Mouse (Mus musculus): ENCODE results near the gene Agk.

Gene Agk

GRCm38 (mm10) chr6:40432346-40433275, 107.6 kb downstream of the Agk start:
- CTCF ChIA-PET: interaction anchor here in 1 of 4 experiments (2.1 kb wide), 1 partner anchor 9 kb away, joined by 5 read pairs; no protein-coding TSS in a partner anchor
- POLR2A ChIA-PET: no interaction called here

GRCm38 (mm10) chr6:40434697-40435096, 109.7 kb downstream of the Agk start:
- POLR2A ChIA-PET: interaction anchor here (0.6 to 2.0 kb wide), 14 partner anchors 13 to 733 kb away, joined by 3 to 5 read pairs (median 4); partner anchors contain the start of genes Agk (in 1 of the 4) and Ssbp1 (in 1 of the 4)

GRCm38 (mm10) chr6:40435151-40436046, 110.4 kb downstream of the Agk start:
- CTCF ChIA-PET: interaction anchor here in 3 of 4 experiments (0.6 to 2.8 kb wide), 7 partner anchors 8 to 631 kb away, joined by 4 to 16 read pairs (median 7); no protein-coding TSS in a partner anchor
- POLR2A ChIA-PET: interaction anchor here (0.6 to 2.0 kb wide), 26 partner anchors 8 to 733 kb away, joined by 3 to 7 read pairs (median 4); partner anchors contain the start of genes Agk (in 1 of the 4) and Ssbp1 (in 1 of the 4)

More at GRCm38 (mm10) chr6:40434697-40435096, 109.7 kb downstream of the Agk start:
- CTCF ChIA-PET: interaction anchor here in 3 of 4 experiments (0.9 to 2.8 kb wide), 6 partner anchors 8 to 31 kb away, joined by 3 to 16 read pairs (median 4); no protein-coding TSS in a partner anchor

GRCm38 (mm10) chr6:40436047-40436483, 111.1 kb downstream of the Agk start, which contains the start of gene E330009J07Rik:
Gene E330009J07Rik (minus strand): TSS chr6:40436135.
- CTCF ChIA-PET: interaction anchor here in 3 of 4 experiments (0.6 to 2.8 kb wide), 5 partner anchors 13 to 631 kb away, joined by 4 to 16 read pairs (median 8); no protein-coding TSS in a partner anchor

GRCm38 (mm10) chr6:40438936-40439335, 114.0 kb downstream of the Agk start, which contains the start of gene Wee2:
Gene Wee2 (plus strand): TSS chr6:40439088.
- ChIA-PET CTCF (interaction anchor here in 2 of 4 experiments (0.9 to 1.5 kb wide), 3 partner anchors 16 to 202 kb away, joined by 3 read pairs; no protein-coding TSS in a partner anchor), POLR2A (no interaction called here)

More at GRCm38 (mm10) chr6:40436047-40436483, 111.1 kb downstream of the Agk start, which contains the start of gene E330009J07Rik:
- POLR2A ChIA-PET: interaction anchor here (0.6 to 1.6 kb wide), 14 partner anchors 8 to 565 kb away, joined by 3 to 7 read pairs (median 4); no protein-coding TSS in a partner anchor

- ChIA-PET CTCF (interaction anchor here in 1 of 4 experiments (1.5 kb wide), 1 partner anchor 46 kb away, joined by 3 read pairs; no protein-coding TSS in a partner anchor), POLR2A (interaction anchor here in 1 of 4 experiments (0.6 kb wide), 1 partner anchor 12 kb away, joined by 3 read pairs; no protein-coding TSS in a partner anchor)
These were observed 114.8 kb downstream of the Agk start for GRCm38 (mm10) chr6:40439731-40440130.

- POLR2A ChIA-PET: no interaction called here
- CTCF ChIA-PET: interaction anchor here in 1 of 4 experiments (1.0 kb wide), 1 partner anchor 13 kb away, joined by 3 read pairs; no protein-coding TSS in a partner anchor
These were observed 116.3 kb downstream of the Agk start for GRCm38 (mm10) chr6:40441276-40441675.

GRCm38 (mm10) chr6:40441755-40442154, 116.8 kb downstream of the Agk start:
- CTCF ChIA-PET: no interaction called here

GRCm38 (mm10) chr6:40443281-40443928, 118.4 kb downstream of the Agk start:
- CTCF ChIA-PET: interaction anchor here in 1 of 4 experiments (1.3 to 2.1 kb wide), 2 partner anchors 9 to 11 kb away, joined by 4 to 6 read pairs; no protein-coding TSS in a partner anchor
- POLR2A ChIA-PET: interaction anchor here in 1 of 4 experiments (0.7 kb wide), 1 partner anchor 427 kb away, joined by 3 read pairs; no protein-coding TSS in a partner anchor

More at GRCm38 (mm10) chr6:40441755-40442154, 116.8 kb downstream of the Agk start:
- POLR2A ChIA-PET: no interaction called here
